Mouse (Mus musculus) liver, adult 2 months (tissue): ENCODE results near the gene Filip1l. TPM values are rescaled to one million over a fixed set of nuclear protein-coding genes. Genes with fewer than 3 reads are reported as not detected.
A peak's percentile ranks its signal among the peaks of the same experiment; 100 is the strongest.

Experiments
- DNase-seq: peaks from one replicate; pipeline ENCODE4 v3.0.0-alpha.2; 2011; ENCODE audit warnings: low read depth, low spot score; ENCODE audit errors: extremely low read depth
- H3K27ac ChIP-seq: fragments of 200-500 bp; replicated peaks from 2 replicates; pipeline ENCODE4 v1.5.1; 2012; ENCODE audit warnings: low read depth, mild to moderate bottlenecking, control low read depth, inconsistent platforms, low read length; ENCODE audit not compliant: insufficient read depth
- H3K27me3 ChIP-seq: fragments of 200-500 bp; 2 replicates; pipeline ENCODE4 v1.6.1; 2012; ENCODE audit warnings: mild to moderate bottlenecking, moderate library complexity, low read length, inconsistent platforms; ENCODE audit not compliant: control insufficient read depth, insufficient read depth
- H3K36me3 ChIP-seq: fragments of 200-500 bp; 2 replicates; pipeline ENCODE4 v1.6.1; 2012; ENCODE audit warnings: low read length, inconsistent platforms; ENCODE audit not compliant: control insufficient read depth, insufficient read depth
- H3K4me1 ChIP-seq: fragments of 200-500 bp; 2 replicates; pipeline ENCODE4 v1.6.1; 2011; ENCODE audit warnings: low read length; ENCODE audit not compliant: control insufficient read depth, insufficient read depth
- H3K4me3 ChIP-seq: fragments of 200-500 bp; 2 replicates; pipeline ENCODE4 v1.5.1; 2011; ENCODE audit warnings: low read depth, mild to moderate bottlenecking, control low read depth, low read length, moderate library complexity; ENCODE audit not compliant: insufficient read depth
- H3K79me2 ChIP-seq: fragments of 200-500 bp; 2 replicates; pipeline ENCODE4 v1.6.1; 2012; ENCODE audit warnings: inconsistent platforms, mild to moderate bottlenecking, low read length, moderate library complexity; ENCODE audit not compliant: control insufficient read depth, insufficient read depth
- H3K9ac ChIP-seq: fragments of 200-500 bp; 2 replicates; pipeline ENCODE4 v1.6.1; 2012; ENCODE audit warnings: low read depth, mild to moderate bottlenecking, control low read depth, inconsistent platforms, low read length
- CTCF ChIP-seq: fragments of 200-500 bp; IDR thresholded peaks from 2 replicates; pipeline ENCODE4 v1.5.1; 2011; ENCODE audit warnings: low read depth, low read length, control low read depth
- POLR2A ChIP-seq: fragments of 200-500 bp; IDR thresholded peaks from 2 replicates; pipeline ENCODE4 v1.6.1; 2011; ENCODE audit warnings: low read length, control low read depth; ENCODE audit not compliant: insufficient read depth; ENCODE audit errors: extremely low read depth
- WGBS: fragments of 180-500 bp; shearing (Covaris S2); methylation state at CpG from one replicate; pipeline ENCODE4 v1.1.7; 2018; 5-methylcytosine and 5-hydroxymethylcytosine counted together
- polyA plus RNA-seq: library from polyadenylated mRNA; depleted of rRNA; stranded (reverse); fragments of >200 nt; gene quantifications from 2 replicates; pipeline ENCODE4 v1.2.3, GENCODE M21; 2012
- total RNA-seq: library from RNA; depleted of rRNA; stranded (reverse); fragments of >200 nt; gene quantifications from 2 replicates; pipeline ENCODE4 v1.2.3, GENCODE M21; 2014

Gene Filip1l
- total and polyA plus RNA-seq, 2 experiments, result 0.82 to 2.9 TPM

DNA sequence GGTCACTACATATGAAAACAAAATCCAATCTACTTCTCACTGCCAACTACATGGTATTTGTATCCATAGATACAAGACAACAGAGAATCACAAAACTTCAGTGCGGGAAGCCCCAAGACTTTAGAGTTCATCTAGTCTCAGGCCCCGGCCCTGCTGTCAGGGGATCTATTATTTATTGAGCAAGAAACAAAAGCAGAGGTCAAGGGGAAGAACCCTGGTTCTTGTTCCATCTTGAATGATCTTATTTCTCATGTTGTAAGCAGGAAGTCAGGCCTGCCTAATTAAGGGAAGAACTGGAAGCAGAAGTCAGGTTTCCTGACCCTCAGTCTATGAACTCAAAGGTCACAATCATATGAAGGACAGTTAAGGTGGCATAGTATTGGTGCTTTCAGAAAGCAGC lies 149.3 kb downstream of the Filip1l start:
- H3K4me3 ChIP-seq, result no peak overlapping the region
- no peaks in the 10 kb centered on the region for H3K36me3 ChIP-seq
- TF ChIP-seq CTCF, result no peak
- no peak for TF ChIP-seq POLR2A
- H3K9ac ChIP-seq, result no peak overlapping the region
- peak; percentile 49 for DNase-seq
- H3K4me1 ChIP-seq, result no peaks in the 10 kb centered on the region
- 65% methylated on average over 2 of the region's 2 CpGs for WGBS
- H3K27ac ChIP-seq, result no peak overlapping the region
- no peaks in the 10 kb centered on the region for H3K79me2 ChIP-seq
- H3K27me3 ChIP-seq, result no peaks in the 10 kb centered on the region

DNA sequence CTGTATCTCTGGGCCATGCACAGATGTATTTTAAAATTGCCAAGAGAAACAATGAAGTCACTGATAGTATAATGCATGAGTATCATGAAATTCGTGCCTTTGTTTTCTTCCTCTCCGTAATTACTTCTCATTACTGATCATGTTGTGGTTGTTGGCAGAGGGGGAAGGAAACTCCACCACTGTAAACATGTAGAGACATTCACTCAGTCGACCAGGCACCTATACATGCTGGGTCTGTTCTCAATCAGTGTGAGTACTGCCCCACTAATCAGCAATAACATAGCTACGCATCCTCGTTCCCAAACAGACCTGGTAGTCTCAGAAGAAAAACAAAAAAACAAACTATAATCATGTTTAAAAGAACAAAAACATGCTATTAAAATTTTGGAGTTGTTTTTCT lies 149.9 kb downstream of the Filip1l start:
- H3K4me3 ChIP-seq, result no peak overlapping the region
- no peak overlapping the region for H3K9ac ChIP-seq
- TF ChIP-seq CTCF (no peak), POLR2A (no peak)
- H3K27ac ChIP-seq, result no peak overlapping the region
- no peaks in the 10 kb centered on the region for H3K4me1 ChIP-seq
- H3K27me3 ChIP-seq, result no peaks in the 10 kb centered on the region
- 73% methylated on average over 5 of the region's 5 CpGs for WGBS
- no peak for DNase-seq
- no peaks in the 10 kb centered on the region for H3K79me2 ChIP-seq
- H3K36me3 ChIP-seq, result no peaks in the 10 kb centered on the region

DNA sequence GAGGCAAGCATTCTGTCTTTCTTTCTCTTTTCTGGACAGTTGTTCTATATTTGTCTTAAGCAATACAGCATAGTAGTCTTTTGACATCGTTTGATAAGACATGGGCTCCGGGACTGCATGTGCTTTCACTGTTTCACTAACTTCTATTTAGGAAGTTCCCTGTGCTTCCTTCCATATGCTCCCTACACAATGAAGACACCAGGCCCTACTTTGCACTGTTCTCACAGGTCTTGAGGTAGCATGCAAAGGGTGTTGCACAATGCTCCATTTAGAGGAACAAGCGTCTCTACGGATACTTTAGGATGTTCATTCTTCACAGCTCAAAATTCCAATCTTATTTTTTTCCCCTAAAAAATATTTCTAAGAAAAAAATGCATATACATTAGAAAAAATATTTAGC lies 151.8 kb downstream of the Filip1l start:
- H3K9ac ChIP-seq, result no peak overlapping the region
- WGBS, result 80% methylated on average over 4 of the region's 4 CpGs
- no peaks in the 10 kb centered on the region for H3K79me2 ChIP-seq
- H3K27ac ChIP-seq, result no peak overlapping the region
- DNase-seq, result no peak
- TF ChIP-seq CTCF (no peak), POLR2A (no peak)
- H3K4me1 ChIP-seq, result no peaks in the 10 kb centered on the region
- no peak overlapping the region for H3K4me3 ChIP-seq
- H3K36me3 ChIP-seq, result no peaks in the 10 kb centered on the region
- no peaks in the 10 kb centered on the region for H3K27me3 ChIP-seq

DNA sequence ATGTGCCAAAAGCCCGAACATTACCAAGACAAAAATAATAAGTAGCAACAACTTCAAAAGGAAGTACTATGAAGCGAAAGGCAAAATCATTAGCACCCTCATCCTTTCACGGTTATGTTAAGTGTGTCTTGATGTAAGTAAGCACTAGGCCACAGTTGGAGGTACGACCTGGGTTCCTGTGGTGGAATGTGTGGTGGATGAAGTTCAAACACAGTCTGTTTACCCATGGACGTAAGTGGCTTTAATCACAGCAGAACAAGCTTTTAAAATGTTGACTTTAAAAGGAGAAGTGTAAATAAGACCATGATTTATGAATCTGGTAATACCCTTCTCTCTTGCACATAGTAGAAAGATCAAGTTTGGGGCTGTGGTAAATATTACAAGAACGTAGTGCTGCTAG lies 153.2 kb downstream of the Filip1l start:
- no peaks in the 10 kb centered on the region for H3K4me1 ChIP-seq
- 59% methylated on average over 6 of the region's 6 CpGs for WGBS
- TF ChIP-seq POLR2A (no peak), CTCF (no peak)
- no peaks in the 10 kb centered on the region for H3K79me2 ChIP-seq
- no peaks in the 10 kb centered on the region for H3K27me3 ChIP-seq
- H3K4me3 ChIP-seq, result no peak overlapping the region
- no peak overlapping the region for H3K27ac ChIP-seq
- no peak overlapping the region for H3K9ac ChIP-seq
- no peak for DNase-seq
- H3K36me3 ChIP-seq, result no peaks in the 10 kb centered on the region

DNA sequence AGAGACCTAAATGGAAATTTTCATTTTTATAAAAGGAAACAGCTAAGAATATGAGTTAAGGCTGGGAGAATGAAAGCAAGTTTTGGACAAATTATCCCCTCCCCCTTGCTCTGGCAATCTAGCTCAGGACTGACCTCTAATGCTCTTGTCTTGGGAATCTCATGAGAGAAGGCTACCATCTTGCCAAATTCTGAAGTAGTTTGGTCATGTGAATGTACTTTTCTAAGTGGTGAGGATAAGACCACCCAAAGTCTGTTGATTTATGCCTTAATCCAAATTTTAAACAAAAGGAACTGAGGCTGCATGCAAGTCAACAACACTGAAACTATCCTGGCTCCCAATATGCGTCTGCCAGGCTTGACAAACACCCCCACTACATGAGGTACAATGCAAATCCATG lies 155.5 kb downstream of the Filip1l start:
- 91% methylated on average over 1 of the region's 1 CpGs for WGBS
- H3K27ac ChIP-seq, result no peak overlapping the region
- no peaks in the 10 kb centered on the region for H3K79me2 ChIP-seq
- no peak overlapping the region for H3K4me3 ChIP-seq
- no peaks in the 10 kb centered on the region for H3K27me3 ChIP-seq
- no peaks in the 10 kb centered on the region for H3K36me3 ChIP-seq
- DNase-seq, result no peak
- no peaks in the 10 kb centered on the region for H3K4me1 ChIP-seq
- H3K9ac ChIP-seq, result no peak overlapping the region
- TF ChIP-seq CTCF, result no peak
- no peak for TF ChIP-seq POLR2A

DNA sequence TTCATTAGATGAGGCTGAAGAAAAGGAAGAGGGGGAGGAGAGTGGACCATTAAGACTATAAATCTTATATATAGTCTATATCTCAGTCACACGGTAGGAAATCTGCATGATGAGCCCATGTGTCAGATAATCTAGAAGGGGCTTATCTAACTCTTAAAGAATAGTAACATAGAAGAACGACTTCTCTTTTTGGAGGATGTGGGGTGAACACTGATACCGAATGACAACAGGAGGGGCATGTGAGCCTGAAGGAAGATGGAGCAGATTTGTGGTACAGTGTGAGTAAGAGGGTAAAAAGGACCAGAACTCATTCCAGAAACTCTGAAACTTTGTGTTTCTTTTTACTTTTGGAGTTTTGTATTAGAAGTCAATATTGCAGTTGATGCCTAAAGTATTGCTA lies 156.2 kb downstream of the Filip1l start:
- WGBS, result 79% methylated on average over 3 of the region's 3 CpGs
- TF ChIP-seq CTCF (no peak), POLR2A (no peak)
- Histone ChIP-seq H3K27ac (no peak overlapping the region), H3K9ac (no peak overlapping the region), H3K79me2 (no peaks in the 10 kb centered on the region), H3K36me3 (no peaks in the 10 kb centered on the region), H3K4me1 (no peaks in the 10 kb centered on the region), H3K4me3 (no peak overlapping the region), H3K27me3 (no peaks in the 10 kb centered on the region)
- DNase-seq, result no peak
